Mouse (Mus musculus) erythroblast, adult 5-6 weeks (primary cell): ENCODE measurements around the gene Tekt4. TPM values are rescaled to one million over a fixed set of nuclear protein-coding genes. Genes with fewer than 3 reads are reported as not detected.

ENCODE experiments used
- ATAC-seq: replicated peaks from 2 replicates; pipeline ENCODE4 v1.8.0; 2016; ENCODE audit warnings: moderate number of reproducible peaks, mild to moderate bottlenecking, moderate TSS enrichment, inconsistent platforms; ENCODE audit not compliant: poor library complexity, low FRiP score, severe bottlenecking
- total RNA-seq, 2 experiments: library from RNA; stranded (forward) in 1 of 2; stranded (reverse) in 1 of 2; fragments of 150-400 nt in 1 of 2; fragments of 200-764, 138-1000 nt in 1 of 2; gene quantifications; 2 replicates each; pipeline versions ENCODE4 v1.2.3 to v1.2.4; 2015 to 2017; ENCODE audit warnings: low replicate concordance in 2 of 2

Tekt4 gene
- total RNA-seq, 2 experiments from 2014 or later, result not detected

- ATAC-seq, result no peak
These were observed 23.9 kb upstream of the Tekt4 start for GRCm38 (mm10) chr17:25430534-25430933.

GRCm38 (mm10) chr17:25432433-25433181 lies 21.8 kb upstream of the Tekt4 start:
- no peak for ATAC-seq

- ATAC-seq, result no peak
These were observed 21.2 kb upstream of the Tekt4 start for GRCm38 (mm10) chr17:25433223-25433616.

GRCm38 (mm10) chr17:25433617-25434606 lies 20.5 kb upstream of the Tekt4 start, which contains the start of gene Cacna1h:
TSS of gene Cacna1h (minus strand) at chr17:25433783.
- no peak for ATAC-seq

- no peak for ATAC-seq
These were observed 13.0 kb upstream of the Tekt4 start for GRCm38 (mm10) chr17:25441417-25441816.

- no peak for ATAC-seq
These were observed 11.5 kb upstream of the Tekt4 start for GRCm38 (mm10) chr17:25442889-25443288.

GRCm38 (mm10) chr17:25445074-25445473 lies 9.3 kb upstream of the Tekt4 start:
- no peak for ATAC-seq

GRCm38 (mm10) chr17:25445841-25446240 lies 8.6 kb upstream of the Tekt4 start:
- no peak for ATAC-seq

GRCm38 (mm10) chr17:25447865-25448264 lies 6.5 kb upstream of the Tekt4 start:
- no peak for ATAC-seq

- no peak for ATAC-seq
These were observed 4.1 kb upstream of the Tekt4 start for GRCm38 (mm10) chr17:25450329-25450728.

- ATAC-seq, result no peak
These were observed 2.0 kb upstream of the Tekt4 start for GRCm38 (mm10) chr17:25452246-25452965.

GRCm38 (mm10) chr17:25456540-25456939 lies 2.1 kb downstream of the Tekt4 start:
- no peak for ATAC-seq

GRCm38 (mm10) chr17:25462236-25462875 lies 7.9 kb downstream of the Tekt4 start:
- no peak for ATAC-seq

- ATAC-seq, result no peak
These were observed 9.0 kb downstream of the Tekt4 start for GRCm38 (mm10) chr17:25463326-25463945.

GRCm38 (mm10) chr17:25464091-25464490 lies 9.7 kb downstream of the Tekt4 start:
- ATAC-seq, result no peak

- no peak for ATAC-seq
These were observed 11.8 kb downstream of the Tekt4 start for GRCm38 (mm10) chr17:25466257-25466656.

- ATAC-seq, result no peak
These were observed 13.4 kb downstream of the Tekt4 start for GRCm38 (mm10) chr17:25467781-25468180.

- ATAC-seq, result no peak
These were observed 13.9 kb downstream of the Tekt4 start for GRCm38 (mm10) chr17:25468301-25468700.

GRCm38 (mm10) chr17:25469798-25470197 lies 15.4 kb downstream of the Tekt4 start:
- ATAC-seq, result no peak
